Mouse (Mus musculus): Measurements from ENCODE around the gene Fgfr2.
A peak's percentile ranks its signal among the peaks of the same experiment; 100 is the strongest.

Gene Fgfr2

DNA sequence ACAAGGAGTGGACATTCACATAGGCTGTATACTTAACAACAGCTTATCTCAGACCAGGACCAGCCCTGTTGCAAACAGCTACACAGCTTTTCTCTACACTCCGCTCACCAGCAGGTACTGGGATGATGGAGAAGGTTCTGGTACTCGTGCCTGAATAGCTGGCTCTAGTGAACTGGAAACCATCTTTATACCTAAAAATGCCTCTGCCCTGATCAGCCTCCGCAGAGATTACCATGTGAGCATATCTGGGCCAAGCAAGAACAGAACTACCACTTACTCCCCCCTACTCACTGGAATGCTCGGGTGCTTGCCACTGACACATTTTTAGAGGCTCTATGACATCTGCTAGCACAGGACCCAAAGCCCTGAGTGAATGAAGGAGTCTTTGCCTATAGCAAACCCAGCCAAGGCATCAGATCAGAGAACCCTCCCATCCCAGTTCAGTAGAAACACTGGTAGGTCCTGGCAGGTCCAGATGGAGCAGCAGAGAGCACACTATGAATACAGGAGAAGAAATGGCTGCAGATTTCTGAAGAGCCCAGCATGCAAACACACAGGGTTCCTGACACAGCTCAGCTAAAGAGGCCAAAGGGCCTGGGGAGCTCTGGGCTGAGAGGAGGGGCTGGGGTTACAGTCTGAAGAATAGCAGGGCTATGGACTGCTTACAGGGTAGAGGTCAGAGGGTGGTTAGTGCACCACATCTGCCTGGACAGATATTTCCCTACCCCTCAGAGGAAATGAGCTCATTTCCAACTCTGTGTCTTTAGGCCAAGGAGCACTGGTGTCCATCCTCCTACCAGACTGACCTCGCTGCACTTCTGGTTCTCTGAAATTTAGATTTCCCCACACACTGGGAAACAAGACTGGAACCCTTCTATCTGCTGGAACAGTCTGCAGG, 323.8 kb downstream of the Fgfr2 start:
- peak; percentile 61 to 64 for DNase-seq

DNA sequence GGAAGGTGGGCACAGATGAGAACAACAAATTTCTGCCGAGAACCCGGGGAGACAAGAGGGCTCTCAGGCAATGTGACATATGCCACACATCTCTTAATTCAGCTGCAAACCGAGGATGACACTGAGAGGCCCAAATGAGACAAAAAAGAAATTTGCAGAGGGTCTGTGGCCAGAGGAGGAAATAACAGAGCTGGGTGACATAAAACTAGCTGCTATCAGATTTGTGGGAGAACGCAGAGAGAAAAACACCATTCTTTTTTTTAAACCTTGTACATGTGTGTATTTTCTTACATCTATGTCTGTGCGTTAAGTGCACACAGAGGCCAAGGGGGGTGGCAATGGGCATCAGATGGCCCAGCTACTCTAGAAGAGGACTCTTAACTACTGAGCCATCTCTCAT, 328.0 kb downstream of the Fgfr2 start:
- DNase-seq: no peak

DNA sequence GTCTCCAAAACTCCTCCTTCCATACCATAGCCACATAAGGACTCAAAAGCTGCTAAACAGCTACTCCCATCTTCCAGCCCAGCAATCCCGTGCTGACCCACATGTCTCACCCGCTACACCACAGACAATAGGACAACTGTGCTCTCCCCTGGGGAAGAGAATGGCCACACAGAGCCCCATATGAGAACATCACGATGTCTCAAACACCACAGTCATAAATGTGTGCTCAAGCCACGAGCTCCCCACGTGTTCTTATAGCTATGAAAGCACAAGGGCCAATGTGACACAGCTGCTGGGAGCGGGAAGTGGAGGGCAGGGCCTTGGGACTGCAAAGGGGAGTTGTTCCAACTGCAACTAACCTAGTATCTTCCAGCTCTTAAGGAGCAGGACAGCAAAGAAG, 329.7 kb downstream of the Fgfr2 start:
- DNase-seq: no peak

DNA sequence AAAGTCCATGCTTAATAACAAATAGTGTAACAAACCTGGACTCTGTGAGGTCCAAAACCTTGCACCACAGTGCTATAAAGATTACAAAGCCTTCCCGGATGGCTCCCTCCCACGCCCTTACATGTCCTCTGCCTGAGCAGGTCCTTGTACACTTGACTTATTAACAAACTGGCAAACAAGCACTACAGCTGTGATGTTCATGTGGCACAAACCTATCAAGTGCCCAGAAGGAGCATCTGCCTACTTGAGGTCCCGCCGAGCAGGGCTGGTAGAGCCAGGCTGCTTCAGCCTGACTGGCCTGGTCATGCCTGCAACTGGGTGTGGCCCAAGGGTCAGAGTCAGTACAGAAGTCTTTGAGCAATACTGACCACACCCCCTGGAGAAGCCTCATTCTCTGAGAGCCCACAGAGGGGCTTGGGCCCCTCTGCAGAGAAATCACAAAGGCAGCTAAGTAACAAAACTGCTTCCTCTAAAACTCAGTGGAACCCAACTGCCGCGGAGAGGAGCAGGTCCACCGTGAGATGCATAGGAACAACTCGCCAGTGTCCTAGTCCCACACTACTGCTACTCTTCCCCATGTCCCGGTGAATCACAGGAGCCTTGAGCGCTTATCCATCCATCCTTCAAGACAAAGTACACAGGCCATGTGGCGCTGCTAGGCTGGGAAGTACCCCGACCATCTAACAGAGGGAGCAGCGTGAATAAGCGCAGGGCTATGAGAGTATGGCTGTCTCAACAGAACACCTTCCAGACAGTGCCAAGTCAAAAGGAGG, 332.5 kb downstream of the Fgfr2 start:
- DNase-seq: peak in 1 of 2 experiments; percentile 63

DNA sequence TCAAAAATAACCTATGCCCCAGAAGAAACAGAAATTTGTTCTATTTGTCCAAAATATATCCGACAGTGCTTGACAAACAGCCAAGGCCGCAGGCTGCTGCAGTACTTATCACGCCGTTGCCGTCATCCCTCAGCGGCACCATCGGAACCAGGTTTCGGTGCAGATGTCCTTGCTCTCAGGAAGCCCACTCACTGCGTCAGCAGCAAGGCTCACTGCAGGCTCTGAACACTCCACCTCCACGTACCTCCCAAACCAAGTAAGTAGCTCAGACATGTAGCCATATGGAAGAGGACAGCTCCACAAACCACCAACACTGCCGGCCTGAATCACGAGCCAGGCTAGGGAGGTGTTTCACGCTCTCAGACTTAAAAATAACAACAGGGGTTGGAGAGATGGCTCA, 334.3 kb downstream of the Fgfr2 start:
- DNase-seq: peak; percentile 55 to 61

DNA sequence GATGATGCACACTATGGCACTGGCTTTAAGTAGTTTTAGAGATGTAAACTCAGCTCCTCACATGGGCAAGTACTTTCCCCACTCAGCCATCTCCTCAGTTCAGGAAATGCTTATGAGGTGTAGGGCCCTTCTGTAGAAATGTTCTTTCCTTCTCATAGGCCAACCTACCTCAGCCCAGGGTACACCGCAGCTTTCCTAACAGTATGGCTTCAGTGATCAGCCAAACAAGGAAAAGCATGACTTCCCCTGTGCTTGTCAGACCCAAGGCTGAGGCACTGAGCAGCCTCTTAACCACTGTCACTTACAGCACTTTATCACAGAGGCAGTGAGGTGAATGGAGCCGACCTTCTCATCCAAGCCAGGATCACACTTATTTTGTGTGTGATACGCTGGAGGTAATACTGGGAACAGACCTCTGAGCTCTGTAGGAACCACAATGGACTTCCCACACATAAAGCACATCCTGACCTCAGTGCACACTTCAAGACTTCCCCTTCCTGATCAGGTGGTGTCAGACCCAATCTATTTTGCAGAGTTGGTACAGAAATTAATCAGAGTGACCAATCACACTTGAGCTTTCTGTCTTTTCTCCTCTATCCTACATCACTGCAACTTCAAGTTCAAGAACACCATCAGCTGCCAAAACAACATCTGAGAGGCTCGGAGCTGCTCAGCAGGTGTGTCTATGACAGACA, 335.5 kb downstream of the Fgfr2 start:
- DNase-seq: no peak

DNA sequence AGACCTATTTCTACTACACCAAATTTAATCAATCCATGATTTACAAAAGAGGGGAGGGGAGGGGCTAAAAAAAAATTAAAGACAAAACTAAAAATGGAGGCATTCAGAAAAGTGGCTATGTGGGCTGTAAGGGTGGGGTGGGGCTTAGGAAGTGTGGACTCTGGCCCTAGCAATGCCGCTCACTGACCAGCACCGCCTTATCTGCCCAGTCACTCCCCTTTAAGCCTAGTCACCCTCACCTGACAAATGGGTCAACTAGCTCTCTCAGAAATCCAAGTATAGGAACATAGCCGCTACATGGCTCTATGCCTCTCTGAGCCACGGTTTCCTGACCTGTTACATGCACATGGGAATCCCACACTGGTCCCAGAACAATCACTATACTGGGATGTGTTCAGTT, 336.1 kb downstream of the Fgfr2 start:
- no peak for DNase-seq

DNA sequence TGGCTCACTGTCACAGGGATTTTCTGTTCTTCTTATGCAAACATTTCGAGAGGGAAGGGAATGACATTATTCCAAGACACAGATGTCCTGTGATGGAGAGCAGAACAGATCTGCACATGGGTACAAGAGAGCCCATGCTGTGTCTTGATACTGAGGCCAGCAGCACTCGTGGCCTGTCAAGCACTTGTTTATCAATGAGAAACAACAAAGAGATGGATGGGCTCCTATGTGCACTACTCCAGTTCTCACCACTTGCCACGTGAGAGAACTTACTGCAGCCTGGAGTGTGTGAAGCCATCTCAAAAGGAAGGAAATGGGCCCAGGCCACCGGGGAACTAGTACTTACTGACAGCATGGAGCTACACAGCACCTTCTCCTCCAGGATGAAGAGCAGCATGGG, 336.6 kb downstream of the Fgfr2 start:
- DNase-seq: peak in 1 of 2 experiments; percentile 58

DNA sequence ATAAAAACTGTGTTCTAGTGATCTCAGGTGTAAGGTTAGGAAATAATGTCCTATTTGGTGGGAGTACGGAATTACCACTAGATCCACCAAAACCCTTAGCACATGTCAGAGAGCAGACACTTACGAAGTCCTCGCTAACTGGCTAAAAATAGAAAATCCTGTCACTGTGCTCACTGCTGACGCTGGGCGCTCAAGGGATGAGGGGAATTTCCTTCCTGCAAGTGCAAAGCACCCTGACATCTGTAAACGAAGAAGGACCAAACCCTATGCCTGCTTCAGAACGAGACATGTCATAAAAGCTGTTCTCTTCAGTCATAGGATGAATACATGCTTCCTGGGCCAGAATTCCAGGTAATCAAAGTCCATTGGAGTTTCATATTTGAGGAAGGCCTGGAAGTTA, 337.1 kb downstream of the Fgfr2 start:
- no peak for DNase-seq

DNA sequence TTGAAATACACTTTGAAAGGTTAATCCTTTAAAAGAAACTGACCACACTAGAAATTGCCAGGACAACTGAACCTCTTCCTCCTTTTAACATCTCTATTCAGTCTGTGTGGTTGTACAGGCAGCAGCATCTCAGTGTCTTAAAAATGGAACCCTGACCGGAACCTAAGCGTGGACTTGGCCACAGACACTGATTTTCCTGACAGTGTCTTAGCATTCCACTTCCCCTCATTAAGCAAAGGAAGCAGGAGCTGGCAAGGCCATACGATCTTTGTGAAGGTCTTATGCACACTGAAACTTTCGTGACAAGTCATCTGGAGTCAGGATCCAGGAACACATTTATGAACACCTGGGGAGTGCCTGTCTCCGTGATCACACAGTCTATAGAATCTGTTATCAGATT, 339.0 kb downstream of the Fgfr2 start:
- DNase-seq: no peak

DNA sequence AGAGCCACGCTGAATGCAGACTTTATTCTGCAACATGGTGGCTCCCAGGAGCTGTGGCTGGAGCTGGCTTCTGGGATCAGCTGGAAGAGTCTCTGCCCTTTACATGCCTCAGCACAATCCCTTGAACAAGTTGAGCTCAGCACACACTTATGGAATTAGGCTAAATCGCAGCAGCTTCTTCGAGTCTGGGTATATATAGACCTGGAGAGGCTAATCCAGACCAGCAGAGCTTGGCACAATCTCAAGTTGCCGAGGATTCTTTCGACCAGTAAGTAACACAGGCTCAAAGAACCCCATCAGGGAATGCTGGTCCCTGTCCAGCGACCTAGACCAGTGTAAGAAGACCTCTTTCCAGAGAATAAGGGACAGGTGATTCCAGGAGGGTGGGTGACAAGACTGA, 341.3 kb downstream of the Fgfr2 start:
- DNase-seq: peak; percentile 77 to 81

DNA sequence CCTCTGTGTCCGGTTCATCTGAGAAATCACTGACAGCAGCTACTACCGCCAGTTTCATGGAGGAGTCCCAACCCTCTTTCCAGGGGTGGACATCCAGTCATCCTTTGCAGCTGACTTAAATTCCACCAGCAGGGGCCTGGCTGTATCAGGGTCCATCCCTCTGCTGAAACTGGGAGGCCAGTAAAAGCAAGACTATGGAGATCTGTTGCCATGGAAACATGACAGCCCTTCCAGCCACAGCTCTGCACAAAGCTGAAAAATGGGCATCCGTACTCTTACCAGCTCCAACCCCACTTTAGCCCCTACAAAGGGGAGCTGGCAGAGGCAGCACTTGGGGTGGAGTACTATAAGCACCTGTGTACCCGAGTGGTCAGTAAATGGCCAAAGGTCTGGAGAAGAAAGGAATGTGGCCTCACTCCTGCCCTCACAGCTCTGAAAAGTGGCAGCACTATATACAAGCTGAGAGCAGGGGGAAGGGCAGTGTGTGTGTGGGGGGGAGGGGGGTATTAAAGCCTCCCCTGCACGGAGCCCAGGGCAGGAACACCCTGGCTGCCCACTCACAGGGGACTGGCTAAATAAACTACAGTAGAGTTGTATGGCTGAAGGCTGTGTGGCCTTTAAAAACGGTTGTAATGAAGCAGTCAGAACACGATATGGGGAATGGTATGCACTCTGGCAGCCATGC, 341.9 kb downstream of the Fgfr2 start:
- no peak for DNase-seq

DNA sequence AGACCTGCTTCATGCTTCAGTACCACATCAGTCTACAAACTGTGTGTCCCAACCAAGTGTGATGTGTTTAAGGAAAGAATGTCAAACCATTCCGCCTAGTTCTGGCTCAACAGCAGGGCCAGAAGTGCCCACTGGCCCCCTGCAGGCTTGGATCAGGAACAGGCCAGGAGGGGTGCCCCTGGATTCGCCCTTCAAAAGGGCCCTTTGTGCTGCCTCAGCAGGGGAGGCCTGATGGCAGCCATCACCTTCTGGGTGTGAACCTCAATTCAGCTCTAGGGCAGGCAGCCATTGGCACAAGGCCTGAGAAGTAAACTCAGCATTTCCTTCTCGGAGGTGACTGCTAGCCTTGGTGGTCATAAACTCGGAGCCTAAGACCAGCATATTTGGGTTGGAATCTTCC, 342.5 kb downstream of the Fgfr2 start:
- DNase-seq: peak; percentile 58 to 59

DNA sequence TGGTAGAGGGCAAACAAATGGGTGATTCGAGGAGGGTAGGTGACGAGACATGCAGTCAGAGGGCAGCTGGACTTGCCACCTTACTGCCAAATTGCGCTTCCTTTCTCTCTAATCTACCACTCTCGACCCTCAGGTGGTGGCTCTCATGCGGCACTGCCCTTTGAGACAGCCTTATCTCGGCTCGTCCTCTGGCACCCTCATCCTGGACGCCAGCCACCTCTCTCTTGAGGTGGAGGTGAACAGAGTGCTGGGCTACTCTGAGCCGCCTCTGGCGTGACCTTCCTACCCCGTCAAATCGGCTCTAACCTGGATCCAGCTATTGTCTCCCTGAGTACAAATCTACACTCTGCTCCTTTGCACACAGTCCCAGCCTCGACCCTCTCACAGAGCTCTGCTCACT, 344.5 kb downstream of the Fgfr2 start:
- no peak for DNase-seq

DNA sequence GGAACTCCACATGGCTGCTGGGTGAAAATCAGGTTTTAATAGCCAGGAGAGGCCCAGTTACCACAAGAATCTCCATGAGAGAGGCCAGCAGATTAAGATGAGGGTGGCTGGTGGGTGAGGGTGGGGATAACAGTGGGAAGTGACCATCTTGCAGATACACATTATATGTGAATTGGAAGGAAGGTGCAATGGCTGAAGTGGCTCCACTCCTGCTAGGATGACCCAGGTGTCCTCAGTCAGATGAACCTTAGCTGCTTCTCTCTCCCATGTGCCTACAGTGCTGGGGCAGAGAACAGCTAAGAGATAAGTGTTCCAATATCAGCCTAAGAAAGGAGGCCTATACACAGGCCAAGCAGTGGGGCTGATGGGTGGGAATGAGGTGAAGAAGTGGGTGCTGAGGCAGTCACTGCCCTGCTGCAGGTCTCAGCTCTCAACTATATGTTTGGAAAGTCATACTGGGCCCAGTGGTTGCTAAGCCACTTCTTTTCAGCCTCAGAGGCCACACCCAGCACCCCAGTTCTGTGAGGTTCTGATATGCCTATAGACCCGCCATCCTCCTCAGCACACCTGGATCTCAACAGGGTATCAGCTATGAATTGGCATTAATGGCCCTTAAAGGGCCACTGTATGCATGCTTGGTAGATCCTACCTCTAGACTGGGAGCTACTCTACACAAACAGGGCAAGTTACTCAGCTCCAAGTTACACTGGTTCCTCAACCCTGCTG, 345.3 kb downstream of the Fgfr2 start:
- no peak for DNase-seq

DNA sequence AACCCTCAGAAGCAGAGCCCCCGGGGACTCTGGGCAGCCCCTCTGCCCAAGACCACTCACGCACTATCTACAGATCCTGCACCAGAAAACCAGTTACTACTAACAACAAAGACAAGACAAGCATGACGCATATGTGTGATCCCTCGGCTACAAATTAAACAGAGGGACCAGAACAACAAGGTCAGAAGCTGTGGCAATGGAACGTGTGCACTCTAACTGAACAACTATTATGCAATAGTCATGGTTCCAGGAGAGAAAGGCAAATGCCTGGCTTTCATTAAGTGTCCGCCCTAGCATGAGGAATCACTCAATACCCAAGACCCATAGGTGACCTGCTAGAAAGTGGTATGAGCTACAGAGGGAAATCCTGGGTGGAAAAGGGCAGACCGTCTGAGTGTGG, 346.0 kb downstream of the Fgfr2 start:
- no peak for DNase-seq

DNA sequence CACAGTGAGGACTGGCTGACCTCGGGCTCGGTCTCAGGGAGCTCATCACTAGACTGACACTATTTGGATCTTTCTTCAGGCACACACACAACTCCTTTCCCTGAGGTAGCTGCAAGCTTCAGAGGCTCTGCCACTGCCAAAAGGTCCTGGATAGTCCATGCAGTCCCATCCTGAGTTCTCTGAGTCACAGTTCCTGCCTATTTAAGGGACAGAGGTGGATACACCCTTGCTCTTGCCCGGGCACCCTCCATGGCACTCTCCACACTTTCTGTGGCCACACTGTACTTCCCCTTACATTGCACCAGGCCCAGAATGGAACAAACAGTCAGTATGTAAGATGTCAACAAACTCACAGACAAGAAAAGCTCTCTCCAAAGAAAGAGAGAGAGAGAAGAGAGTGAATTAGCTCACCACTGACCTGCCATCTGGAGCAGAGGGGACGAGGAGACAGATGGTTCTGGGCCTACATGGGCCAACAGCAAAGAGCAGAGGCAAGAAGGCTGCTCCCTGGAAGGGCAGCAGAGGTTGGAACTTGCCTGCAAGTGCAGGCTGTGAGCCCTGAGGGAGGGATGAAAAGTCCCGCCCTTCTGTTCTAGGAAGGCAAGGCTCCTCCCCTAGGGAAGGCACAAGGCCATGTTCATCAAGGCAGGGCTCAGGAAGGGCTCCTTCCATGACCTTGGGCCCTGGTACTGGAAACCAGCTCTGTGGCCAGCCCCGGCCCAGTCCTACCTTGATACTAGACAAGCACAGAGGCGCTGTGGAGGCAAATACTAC, 346.6 kb downstream of the Fgfr2 start:
- no peak for DNase-seq

DNA sequence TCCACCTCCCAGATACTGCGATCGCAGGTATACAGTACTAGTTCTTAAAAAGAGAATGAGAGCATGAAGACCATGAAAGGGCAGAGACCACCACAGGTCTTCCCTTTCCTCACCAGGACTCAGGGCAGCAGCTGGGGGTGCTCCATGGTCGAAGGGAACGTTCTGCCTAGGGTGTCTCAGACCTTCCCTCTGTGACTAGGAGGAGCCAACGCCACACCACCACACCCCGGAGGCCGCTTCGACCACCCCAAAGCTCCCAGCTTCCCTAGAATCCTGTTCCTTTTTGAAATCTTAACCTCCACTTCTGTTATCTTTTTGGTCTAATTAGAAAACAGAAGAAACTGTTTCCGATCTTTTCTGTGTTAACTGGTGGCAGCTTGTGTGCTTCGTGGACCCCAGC, 347.2 kb downstream of the Fgfr2 start:
- no peak for DNase-seq

DNA sequence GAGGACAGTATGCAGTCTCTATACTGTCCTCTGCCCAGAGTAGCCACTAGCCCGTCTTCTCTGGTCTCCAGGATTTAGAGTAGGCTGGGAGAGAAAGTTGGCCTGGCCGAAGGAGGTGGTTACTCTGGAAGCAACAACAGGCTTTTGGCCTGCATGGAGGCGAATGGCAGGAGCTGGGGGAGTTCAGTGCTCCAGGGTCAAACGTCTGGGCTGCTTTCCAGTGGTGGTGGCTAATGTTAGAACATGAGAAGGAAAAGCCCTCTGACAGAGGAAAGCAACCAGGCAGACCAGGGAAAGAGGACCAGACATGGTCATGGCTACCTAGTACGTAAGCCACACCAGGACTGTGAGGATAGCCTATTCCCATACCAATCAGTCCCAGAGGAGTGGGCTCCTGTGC, 347.8 kb downstream of the Fgfr2 start:
- DNase-seq: no peak

DNA sequence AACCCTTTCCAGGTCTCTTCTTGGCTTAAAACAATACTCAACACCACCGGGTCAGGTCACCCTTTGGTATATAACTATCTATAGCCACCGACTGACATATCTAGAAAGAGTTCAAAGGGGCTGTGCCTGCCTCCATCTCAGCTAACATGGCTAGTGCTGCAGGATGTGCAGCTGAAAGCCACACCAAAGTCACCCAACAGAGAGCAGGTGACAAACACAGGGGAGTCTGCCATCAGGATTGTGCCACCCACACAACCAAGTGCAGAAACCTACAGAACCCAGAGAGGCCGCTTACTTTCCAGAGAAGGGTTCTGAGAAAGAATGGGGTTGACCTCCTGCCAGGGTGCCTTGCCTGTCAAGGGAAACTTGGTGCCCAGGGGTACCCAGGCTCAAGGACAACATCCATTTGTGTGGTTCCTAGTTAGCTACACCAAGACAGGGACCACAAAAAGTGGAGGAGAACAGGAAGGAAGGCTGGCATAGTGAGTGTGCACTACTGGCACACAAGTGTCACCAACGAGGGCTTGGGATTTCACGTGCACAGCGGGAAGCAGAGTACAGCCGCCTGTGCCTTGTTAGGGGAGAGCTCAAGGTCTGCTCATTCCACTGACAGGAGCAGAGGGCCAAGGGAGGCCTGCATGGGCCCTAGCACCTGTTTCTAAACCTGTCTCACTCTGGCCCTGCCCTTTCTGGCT, 350.0 kb downstream of the Fgfr2 start:
- no peak for DNase-seq

DNA sequence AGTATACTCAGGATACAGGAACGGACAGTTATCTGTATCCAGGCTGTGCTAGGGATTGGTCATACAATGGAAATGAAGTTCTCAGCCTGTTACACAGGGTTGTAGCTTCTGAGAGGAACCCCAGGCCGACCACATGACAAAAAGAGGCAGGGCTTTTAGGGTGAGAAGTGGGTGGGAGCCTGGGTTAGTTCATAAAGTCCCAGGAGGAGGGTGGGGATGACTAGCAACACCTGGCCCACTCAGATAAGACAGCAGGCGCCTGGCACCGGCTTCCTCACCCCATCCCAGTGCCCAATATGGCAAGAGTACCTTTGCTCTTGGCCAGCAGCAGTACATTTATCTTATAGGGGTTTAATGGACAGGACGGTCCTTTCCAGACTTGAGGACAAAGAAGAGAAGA, 350.7 kb downstream of the Fgfr2 start:
- DNase-seq: no peak
